Mouse (Mus musculus): ENCODE data around the gene Gm11011.
"Not testable (repeated sequence)": the region's sequence is repeated elsewhere in the genome, so short reads cannot be mapped to it uniquely, and the experiment has no call there.

The Gm11011 gene

GRCm38 (mm10) chr2:169587645-169588044 is at the start of gene Gm11011:
Gm11011 (minus strand) TSS chr2:169587745.
- DNase-seq (ENCODE audit: low read depth, low spot score) = not testable (repeated sequence)

DNA sequence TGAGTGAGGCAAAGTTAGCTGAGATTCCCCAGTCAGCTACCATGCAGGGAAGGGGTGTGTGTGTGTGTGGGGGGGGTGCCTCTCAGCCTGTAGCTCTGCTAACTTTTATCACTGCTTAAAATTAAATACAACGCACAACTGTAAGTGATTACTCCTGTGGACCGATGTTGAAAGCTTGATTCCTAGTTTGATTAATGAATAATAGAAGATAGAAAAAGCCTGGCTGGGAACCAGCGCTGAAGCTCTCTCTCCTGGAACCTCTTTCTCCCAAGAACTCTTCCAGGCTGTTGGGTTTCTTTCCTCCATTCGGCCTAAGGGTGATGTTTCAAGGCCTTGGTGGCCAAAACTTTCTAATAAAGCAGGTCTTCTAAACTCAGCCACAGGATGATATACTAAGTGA is 48.9 kb upstream of the Gm11011 start:
- no peak for DNase-seq (ENCODE audit: low read depth, low spot score)

GRCm38 (mm10) chr2:169635428-169635827 is 47.9 kb upstream of the Gm11011 start:
- DNase-seq (ENCODE audit: low read depth, low spot score) = no peak

DNA sequence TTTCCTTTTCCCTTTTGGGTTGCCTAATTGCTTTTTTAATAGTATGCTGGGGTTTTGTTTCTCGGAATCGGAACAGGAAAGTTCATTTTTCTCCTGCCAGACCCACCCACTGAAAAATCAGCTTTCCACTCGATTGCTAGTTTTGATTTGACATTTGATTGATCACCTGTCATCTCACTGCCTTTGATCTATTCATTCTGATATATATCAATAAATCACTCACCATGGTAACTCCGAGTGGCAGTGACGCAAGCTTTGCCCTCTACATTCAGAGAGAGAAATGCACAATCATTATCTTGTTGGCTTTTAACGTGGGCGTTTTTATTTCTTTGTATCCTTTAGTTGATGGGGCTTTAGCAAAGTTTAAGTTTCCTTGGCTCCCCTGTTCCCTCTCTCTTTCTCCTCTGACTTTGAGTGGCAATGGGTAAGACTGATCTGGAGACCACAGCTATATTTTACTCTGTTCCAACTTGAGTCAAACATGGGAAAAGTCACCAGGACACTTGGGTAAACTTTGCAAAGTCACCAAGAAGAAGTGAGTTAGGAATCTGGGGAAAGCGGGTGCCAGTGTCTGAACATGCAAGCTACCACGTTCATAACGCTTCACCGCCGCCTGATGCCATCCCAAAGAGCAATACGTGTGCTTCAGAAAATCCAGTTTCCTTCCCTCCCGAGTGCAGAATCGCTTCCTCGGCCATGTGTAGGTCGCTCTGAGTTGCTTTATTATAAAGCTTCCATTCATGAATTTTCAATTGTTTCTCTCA is 47.3 kb upstream of the Gm11011 start:
- DNase-seq (ENCODE audit: low read depth, low spot score) = no peak

- DNase-seq (ENCODE audit: low read depth, low spot score) = no peak
Measured at GRCm38 (mm10) chr2:169633491-169634289, 46.1 kb upstream of the Gm11011 start.

DNA sequence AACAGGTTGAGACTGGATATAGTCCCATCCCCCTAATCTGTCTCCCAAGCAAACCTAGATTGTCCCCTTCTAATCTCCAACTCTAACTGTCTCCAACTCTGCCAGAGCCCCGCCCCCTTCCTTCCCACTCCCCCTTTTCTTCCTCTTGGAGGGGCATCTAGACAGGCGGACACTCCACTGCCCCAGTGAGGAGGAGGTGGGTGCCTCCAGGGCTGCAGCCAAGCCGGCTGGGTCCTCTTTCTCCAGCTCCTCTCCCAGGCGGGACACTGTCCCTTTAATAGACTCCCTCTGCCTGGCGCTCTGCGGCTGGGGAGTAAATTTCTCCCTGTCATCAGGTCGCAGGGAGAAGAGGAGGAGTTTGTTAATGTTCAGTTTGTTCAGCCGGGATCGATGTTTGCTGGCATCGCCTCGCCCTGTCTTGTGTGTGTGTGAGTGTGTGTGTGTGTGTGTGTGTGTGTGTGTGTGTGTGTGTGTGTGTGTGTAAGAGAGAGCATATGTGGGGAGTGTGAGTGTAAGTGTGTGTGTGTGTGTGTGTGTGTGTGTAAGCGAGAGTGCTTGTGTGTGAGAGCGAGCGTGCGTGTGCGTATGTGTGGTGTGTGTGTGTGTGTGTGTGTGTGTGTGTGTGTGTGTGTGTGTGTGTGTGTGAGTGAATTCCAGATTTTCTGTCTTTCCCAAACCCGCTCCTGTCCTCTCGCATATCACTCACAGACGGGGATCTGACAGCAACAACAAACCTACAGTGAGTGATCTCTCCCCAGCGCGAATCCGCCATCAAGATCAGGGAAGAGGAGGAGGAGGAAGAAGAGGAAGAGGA is 45.0 kb upstream of the Gm11011 start, which contains the start of gene Tshz2:
Gene Tshz2 (plus strand): TSS at position 676 of the 814 bp plus-strand sequence.
- no peak for DNase-seq (ENCODE audit: low read depth, low spot score)

DNA sequence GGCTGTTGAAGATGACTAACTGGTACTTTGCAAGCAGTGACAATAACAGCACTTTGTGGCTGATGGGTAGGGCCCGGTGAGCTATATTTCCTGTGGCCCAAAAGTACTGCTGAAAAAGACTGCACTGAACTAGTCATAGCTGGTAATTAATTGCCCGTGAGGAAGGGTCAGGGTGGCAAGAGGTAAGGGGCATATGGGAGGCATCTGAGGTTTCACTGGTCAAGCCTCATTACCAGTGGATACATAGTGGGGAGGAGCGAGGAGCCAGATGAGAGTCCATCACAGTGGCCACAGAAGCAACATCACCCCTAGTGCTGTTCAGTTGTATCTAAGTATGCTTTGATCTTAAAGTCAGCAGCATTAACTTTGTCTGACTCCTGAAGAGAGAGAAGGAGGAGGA is 42.5 kb upstream of the Gm11011 start:
- DNase-seq (ENCODE audit: low read depth, low spot score) = no peak

DNA sequence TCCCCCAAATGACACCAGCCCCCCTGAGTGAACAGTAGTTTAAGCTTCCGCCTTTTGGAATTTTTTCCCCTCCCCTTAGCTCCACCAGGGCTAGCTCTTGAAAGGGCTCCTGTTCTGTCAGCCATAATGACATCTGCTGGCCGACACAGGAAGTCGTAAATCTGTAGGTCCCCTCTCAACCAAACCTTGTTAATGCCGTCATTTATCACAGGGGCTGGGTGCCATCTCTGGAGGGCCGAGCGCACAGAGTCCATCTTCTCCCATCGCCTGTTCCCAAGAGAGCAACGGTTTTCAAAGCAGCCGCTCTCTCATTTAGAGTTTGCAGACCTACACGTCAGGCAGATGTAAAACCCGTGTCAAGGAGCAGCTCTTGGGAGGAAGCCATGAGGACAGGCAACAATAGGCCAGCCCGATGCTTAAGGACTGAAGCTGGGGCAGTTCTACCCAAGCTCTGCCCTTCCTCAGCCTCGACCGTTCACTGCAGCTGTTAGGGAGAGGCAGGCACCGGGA is 33.7 kb upstream of the Gm11011 start:
- no peak for DNase-seq (ENCODE audit: low read depth, low spot score)

DNA sequence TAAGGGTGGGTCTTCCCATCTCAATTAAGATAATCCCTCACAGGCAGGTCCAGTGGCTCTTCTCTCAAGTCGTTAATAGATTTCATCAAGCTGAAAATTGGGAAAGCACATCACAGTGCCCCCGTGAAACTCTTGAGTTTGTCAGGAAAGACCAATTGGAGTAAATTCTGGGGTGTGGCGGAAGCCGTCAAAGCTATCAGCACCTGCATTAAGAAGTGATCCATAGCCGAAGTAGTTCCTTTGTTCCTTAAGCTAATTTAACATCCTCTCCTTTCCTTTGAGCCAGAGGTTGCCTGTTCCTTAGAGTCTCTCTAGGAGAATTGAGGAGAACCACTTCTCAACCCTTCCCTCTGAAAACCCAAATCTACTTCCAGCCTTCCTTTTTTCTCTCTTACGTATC is 28.5 kb upstream of the Gm11011 start:
- no peak for DNase-seq (ENCODE audit: low read depth, low spot score)

DNA sequence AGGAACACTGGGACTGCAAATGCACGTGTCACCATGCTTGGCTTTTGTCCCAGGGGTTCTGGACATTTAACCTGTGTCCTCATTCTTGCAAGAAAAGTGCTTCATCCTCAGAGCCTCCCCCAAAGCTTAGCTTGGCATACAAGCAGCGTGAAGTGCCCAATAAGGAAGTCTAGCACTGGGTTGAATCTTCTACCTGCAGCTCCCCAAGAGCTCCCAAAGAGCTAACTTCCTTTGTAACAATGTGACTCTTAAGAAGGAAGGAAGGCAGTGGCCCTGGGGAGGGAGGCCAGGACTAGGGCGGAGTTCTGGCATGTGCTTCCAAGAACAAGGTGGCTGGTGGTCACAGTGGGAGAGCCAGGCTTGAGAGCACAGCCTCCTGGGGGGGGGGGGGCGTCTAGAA is 27.1 kb upstream of the Gm11011 start:
- no peak for DNase-seq (ENCODE audit: low read depth, low spot score)

DNA sequence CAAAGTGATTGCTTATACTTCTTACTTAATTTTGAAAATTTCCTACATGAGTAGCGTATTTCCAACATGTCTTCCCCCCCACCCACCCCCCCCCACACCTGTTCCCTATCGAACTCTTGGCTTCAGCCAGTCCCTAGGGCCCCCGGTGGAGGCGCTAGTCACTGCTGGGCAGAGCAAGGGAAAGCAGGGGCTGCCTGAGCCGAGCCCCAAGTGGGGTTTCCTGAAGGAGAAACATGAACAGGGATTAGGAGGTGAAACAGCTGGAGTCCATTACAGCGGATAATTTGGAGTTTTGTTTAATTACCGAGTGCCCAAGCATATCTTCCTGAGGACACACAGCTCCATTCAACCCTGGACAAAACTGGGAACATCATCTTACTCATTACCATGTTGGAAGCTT is 24.0 kb upstream of the Gm11011 start:
- DNase-seq (ENCODE audit: low read depth, low spot score) = no peak

GRCm38 (mm10) chr2:169610882-169611281 is 23.3 kb upstream of the Gm11011 start:
- no peak for DNase-seq (ENCODE audit: low read depth, low spot score)

DNA sequence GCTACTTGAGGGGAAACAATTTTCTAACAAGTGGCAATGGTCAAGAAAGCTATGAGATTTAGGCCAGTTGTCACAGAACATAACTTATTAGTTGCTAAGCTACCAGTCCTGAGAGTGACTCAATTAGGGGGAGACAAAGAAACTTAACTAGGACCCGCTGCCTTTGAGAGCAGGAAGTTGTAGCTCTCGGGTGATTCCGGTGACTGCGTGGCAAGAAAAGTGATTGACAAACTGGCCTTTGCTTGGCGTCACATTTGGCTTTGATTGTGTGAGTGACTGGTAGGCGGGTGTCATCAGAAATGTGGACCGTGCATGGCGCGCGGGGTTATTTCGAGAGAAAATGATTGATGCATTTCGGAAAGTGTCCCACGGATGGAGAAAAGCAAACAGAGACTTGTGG is 22.4 kb upstream of the Gm11011 start:
- no peak for DNase-seq (ENCODE audit: low read depth, low spot score)

- DNase-seq (ENCODE audit: low read depth, low spot score) = no peak
Measured at GRCm38 (mm10) chr2:169607787-169608186, 20.2 kb upstream of the Gm11011 start.

DNA sequence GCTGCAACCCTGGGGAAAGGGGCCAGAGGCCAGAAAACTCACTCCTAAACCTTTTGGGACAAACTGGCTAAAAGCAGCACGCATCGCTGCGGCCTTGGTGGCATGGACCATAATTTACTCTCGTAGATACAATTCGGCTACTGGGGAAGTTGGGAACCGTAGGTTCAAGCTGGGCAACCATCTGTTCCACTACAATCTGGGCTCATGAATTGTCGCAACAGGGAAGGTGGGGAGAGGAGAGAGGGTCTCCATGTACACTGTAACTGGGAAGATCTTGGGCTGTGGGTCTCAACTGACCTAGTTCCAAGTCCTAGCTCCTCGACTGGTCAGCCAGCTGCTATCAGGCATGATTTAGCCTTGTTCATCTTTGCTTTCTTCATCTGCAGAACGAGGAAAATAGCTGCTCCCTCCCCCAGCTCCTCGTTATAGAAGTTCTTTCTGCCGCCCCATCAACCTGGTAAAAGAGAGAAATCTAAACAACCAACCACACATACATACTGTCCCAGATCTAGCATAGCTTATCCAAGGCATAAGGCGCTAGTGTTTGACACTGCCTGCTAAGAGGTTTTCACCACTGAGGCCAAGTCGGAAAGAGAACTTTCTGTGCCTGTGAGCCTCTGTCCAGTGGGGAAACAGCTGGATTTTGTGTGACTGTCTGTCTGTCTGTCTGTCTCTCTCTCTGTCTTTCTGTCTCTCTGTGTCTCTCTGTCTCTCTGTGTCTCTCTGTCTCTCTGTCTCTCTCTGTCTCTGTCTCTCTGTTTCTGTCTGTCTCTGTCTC is 19.5 kb upstream of the Gm11011 start:
- DNase-seq (ENCODE audit: low read depth, low spot score) = no peak

DNA sequence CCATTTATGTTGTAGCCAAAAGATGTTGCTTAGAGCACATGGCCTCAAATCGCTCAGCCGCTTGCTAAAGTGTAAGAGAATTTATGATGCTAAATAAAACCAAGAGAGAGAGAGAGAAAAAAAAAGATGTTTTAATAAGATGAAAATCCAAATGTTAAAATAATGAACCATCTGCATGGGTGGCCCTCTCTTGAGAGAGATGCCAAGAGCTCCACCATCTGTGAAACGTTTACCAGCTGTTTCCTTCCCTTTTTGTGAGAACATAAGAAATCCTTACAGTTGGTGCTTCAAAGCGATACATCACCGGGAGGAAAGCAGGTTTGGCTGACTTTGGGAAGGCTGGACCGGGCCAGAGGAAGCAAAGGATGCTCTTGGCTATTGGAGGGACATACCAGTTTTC is 12.6 kb upstream of the Gm11011 start:
- no peak for DNase-seq (ENCODE audit: low read depth, low spot score)

DNA sequence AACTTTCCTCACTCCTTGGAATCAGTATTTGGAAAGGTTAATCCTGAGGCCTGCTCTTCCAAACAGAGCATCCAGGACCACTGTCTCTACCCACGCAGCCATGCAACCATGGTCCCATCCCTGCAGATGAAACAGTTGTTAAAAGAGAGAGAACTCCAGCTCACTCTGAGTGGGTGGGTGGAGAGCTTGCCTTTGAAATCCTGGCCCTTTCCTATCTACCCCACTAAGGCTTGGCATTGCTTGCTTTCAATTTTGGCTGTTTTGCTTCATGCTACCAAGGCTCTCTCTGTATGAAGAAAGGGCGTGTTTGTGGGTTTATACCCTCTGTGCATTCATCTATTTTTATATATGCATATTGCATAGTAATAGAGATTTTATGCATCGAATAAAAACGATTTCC is 12.0 kb upstream of the Gm11011 start:
- no peak for DNase-seq (ENCODE audit: low read depth, low spot score)

- no peak for DNase-seq (ENCODE audit: low read depth, low spot score)
Measured at GRCm38 (mm10) chr2:169597971-169598370, 10.4 kb upstream of the Gm11011 start.

GRCm38 (mm10) chr2:169597357-169597756 is 9.8 kb upstream of the Gm11011 start:
- no peak for DNase-seq (ENCODE audit: low read depth, low spot score)

DNA sequence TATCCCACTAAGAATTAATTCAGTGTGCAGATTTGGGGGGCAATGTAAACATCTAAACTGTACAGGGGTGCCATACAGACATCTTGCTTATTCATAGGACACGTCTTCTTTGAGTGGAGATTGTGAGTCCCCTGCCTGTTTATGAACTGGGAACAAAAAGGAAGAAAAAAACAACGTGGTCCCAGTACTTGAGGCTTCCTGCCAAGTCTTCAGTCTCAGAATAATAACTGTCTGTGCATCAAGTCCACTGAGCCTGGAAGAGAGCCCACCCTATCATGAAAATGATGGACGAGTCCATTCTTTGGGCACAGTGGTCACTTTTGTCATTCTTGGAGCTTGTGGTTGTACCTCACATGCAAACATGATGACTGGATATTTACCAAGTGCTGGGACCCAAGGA is 6.2 kb upstream of the Gm11011 start:
- no peak for DNase-seq (ENCODE audit: low read depth, low spot score)

GRCm38 (mm10) chr2:169590412-169590811 is 2.9 kb upstream of the Gm11011 start:
- no peak for DNase-seq (ENCODE audit: low read depth, low spot score)
